Mouse (Mus musculus): ENCODE measurements around the gene Pip5k1b. TPM values are rescaled to one million over a fixed set of nuclear protein-coding genes. Genes with fewer than 3 reads are reported as not detected.

The Pip5k1b gene
- total RNA-seq, 1 experiment: 2.1 TPM

DNA sequence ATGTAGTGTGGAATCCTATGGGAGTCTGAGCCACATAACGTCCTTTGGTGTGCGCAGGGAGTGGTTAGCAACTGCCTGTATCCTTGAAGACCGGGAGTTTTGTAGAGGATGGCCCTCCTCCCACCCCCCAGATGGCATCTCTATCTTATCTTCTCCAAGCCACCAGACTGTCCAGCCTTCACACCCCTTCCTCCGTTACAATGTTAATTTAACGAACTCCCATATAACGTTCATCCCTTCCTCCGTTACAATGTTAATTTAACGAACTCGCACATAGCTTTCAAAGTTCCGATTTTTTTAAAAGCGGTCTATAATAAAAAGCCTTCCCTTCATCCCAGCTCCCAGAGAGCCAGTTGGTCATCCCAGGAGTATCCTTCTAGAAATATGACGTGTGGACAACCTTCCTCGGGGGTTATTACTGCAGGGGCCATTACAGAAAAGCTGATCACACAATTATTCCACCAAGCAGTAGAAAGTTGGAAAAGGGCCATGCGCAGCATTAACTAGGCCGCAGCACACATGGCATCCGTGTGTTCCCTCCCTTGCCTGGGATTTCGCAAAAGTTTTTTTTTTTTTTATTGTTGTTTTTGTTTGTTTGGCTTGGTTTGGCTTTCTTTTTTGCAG, 13.9 kb downstream of the Pip5k1b start:
- Histone ChIP-seq H3K4me3 (ENCODE audit: insufficient read depth in 1 of 2, low read depth in 1 of 2, low read length in 2 of 2, poor library complexity in 1 of 2, severe bottlenecking in 1 of 2) (no peak overlapping the region), H3K9me3 (ENCODE audit: control insufficient read depth, insufficient read depth, low read depth, low read length) (no peaks in the 10 kb centered on the region), H3K9ac (ENCODE audit: insufficient read depth, low read depth, low read length, poor library complexity, severe bottlenecking) (no peak overlapping the region), H3K36me3 (ENCODE audit: control insufficient read depth, insufficient read depth, low read length, poor library complexity, severe bottlenecking) (no peaks in the 10 kb centered on the region), H3K4me1 (ENCODE audit: control insufficient read depth in 2 of 2, insufficient read depth in 2 of 2, low read length in 2 of 2, poor library complexity in 1 of 2) (no peaks in the 10 kb centered on the region; a peak in 1 of 4 replicates), H3K27ac (ENCODE audit: insufficient read depth, low read depth, low read length, poor library complexity, severe bottlenecking) (no peak overlapping the region)
- TF ChIP-seq HCFC1 (IDR thresholded peaks at IDR 0.05; ENCODE audit: borderline replicate concordance, insufficient read depth, low read length) (no peak), ZC3H11A (IDR thresholded peaks at IDR 0.05; ENCODE audit: borderline replicate concordance, low read depth, low read length) (no peak), CHD2 (IDR thresholded peaks at IDR 0.05; ENCODE audit: low read depth, low read length) (no peak)
- no peak for DNase-seq (ENCODE audit: low read depth, low spot score)
- in situ Hi-C loops (cut with MboI; ENCODE audit: low sequenced_read_pairs in 2 of 2, unreplicated experiment in 2 of 2): no loop called here

DNA sequence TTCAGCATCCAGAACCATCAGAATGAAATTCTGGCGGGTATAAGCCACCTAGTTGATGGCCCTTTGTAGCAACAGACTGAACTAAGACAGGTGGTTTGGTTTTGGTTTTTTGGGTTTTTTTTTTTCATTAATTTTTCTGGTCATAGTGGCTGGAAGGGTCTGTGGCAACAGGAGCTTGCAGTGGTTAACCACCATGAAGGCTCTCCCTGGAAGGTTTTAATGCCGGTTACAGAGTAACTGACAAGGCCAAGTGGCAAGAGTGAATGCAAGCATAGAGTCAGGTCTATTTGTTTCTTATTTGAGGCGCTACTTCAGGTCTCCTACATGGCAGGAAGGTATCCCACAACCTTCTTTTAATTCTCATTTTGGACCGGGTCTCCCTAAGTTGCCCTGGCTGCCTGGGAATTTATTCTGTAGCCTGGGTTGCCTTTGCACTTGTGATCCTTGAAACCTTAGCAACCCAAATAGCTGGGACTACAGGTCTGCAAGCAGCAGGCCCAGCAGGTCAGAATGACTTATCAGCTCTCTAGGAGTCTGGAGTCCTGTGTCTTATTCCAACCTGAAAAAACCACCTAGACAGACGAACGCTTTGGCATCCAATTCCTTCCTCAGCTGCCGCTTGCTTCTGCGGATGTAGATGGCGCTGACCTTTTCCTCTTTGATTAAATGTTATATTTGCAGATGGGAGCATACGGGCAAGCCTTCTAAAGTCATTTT, 14.6 kb downstream of the Pip5k1b start:
- Histone ChIP-seq H3K9ac (ENCODE audit: insufficient read depth, low read depth, low read length, poor library complexity, severe bottlenecking) (no peak overlapping the region), H3K4me3 (ENCODE audit: insufficient read depth in 1 of 2, low read depth in 1 of 2, low read length in 2 of 2, poor library complexity in 1 of 2, severe bottlenecking in 1 of 2) (no peak overlapping the region), H3K9me3 (ENCODE audit: control insufficient read depth, insufficient read depth, low read depth, low read length) (no peaks in the 10 kb centered on the region), H3K4me1 (ENCODE audit: control insufficient read depth in 2 of 2, insufficient read depth in 2 of 2, low read length in 2 of 2, poor library complexity in 1 of 2) (no peaks in the 10 kb centered on the region; a peak in 1 of 4 replicates), H3K27ac (ENCODE audit: insufficient read depth, low read depth, low read length, poor library complexity, severe bottlenecking) (no peak overlapping the region), H3K36me3 (ENCODE audit: control insufficient read depth, insufficient read depth, low read length, poor library complexity, severe bottlenecking) (no peaks in the 10 kb centered on the region)
- no peak for DNase-seq (ENCODE audit: low read depth, low spot score)
- TF ChIP-seq HCFC1 (IDR thresholded peaks at IDR 0.05; ENCODE audit: borderline replicate concordance, insufficient read depth, low read length): no peak
- TF ChIP-seq CHD2 (IDR thresholded peaks at IDR 0.05; ENCODE audit: low read depth, low read length): no peak
- TF ChIP-seq ZC3H11A (IDR thresholded peaks at IDR 0.05; ENCODE audit: borderline replicate concordance, low read depth, low read length): no peak
- no peak for TF ChIP-seq ZNF384 (IDR thresholded peaks at IDR 0.05; ENCODE audit: low read depth, low read length)
- TF ChIP-seq MAFK (IDR thresholded peaks at IDR 0.05; ENCODE audit: insufficient read depth, low read depth, low read length): no peak
- in situ Hi-C loops (cut with MboI; ENCODE audit: low sequenced_read_pairs in 2 of 2, unreplicated experiment in 2 of 2): no loop called here

DNA sequence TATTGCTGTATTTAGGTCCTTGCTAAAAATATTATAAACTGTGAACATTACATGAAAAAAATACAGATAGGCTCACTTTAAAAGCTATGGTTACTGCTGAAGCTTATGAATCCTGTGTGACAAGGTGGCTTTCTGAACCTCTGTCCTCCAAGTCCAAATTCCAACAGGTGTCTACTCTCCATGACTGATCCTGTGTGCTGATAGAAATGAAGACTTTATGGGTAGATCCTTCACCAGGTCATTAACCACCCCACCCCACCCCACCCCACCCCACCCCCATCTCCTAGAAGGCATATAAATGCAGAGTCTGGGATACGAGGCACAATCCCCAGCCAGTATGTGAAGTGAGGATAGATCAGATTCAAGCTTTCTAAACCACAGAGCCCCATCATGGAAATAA, 16.6 kb downstream of the Pip5k1b start:
- no peak overlapping the region for H3K9ac ChIP-seq (ENCODE audit: insufficient read depth, low read depth, low read length, poor library complexity, severe bottlenecking)
- no peaks in the 10 kb centered on the region for H3K9me3 ChIP-seq (ENCODE audit: control insufficient read depth, insufficient read depth, low read depth, low read length)
- no peak for DNase-seq (ENCODE audit: low read depth, low spot score)
- in situ Hi-C loops (cut with MboI; ENCODE audit: low sequenced_read_pairs in 2 of 2, unreplicated experiment in 2 of 2): no loop called here
- no peaks in the 10 kb centered on the region; a peak in 1 of 4 replicates for H3K4me1 ChIP-seq (ENCODE audit: control insufficient read depth in 2 of 2, insufficient read depth in 2 of 2, low read length in 2 of 2, poor library complexity in 1 of 2)
- no peak overlapping the region for H3K27ac ChIP-seq (ENCODE audit: insufficient read depth, low read depth, low read length, poor library complexity, severe bottlenecking)
- TF ChIP-seq CHD2 (IDR thresholded peaks at IDR 0.05; ENCODE audit: low read depth, low read length) (no peak), MAFK (IDR thresholded peaks at IDR 0.05; ENCODE audit: insufficient read depth, low read depth, low read length) (no peak), HCFC1 (IDR thresholded peaks at IDR 0.05; ENCODE audit: borderline replicate concordance, insufficient read depth, low read length) (no peak), ZC3H11A (IDR thresholded peaks at IDR 0.05; ENCODE audit: borderline replicate concordance, low read depth, low read length) (no peak), ZNF384 (IDR thresholded peaks at IDR 0.05; ENCODE audit: low read depth, low read length) (no peak)
- H3K36me3 ChIP-seq (ENCODE audit: control insufficient read depth, insufficient read depth, low read length, poor library complexity, severe bottlenecking): no peaks in the 10 kb centered on the region
- H3K4me3 ChIP-seq (ENCODE audit: insufficient read depth in 1 of 2, low read depth in 1 of 2, low read length in 2 of 2, poor library complexity in 1 of 2, severe bottlenecking in 1 of 2): no peak overlapping the region

DNA sequence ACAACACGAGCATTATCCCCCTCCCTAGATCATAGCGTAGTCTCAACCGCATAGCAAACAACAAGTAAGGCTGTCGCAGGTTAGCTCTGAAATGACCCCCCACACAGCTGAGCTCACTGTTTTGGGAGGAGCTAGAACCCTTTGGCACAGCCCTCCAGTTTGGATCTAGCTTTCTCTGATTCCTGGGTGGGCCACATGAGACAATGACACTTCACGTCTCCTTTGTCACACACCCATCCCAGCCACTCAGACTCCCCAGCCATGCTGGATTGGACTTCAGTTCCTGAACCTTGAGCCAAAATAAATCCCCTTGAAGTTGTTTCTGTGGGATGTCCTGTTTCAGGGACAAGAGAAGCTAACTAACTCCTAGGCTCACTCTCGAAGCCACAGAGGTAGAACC, 17.5 kb downstream of the Pip5k1b start:
- H3K36me3 ChIP-seq (ENCODE audit: control insufficient read depth, insufficient read depth, low read length, poor library complexity, severe bottlenecking): no peaks in the 10 kb centered on the region
- H3K27ac ChIP-seq (ENCODE audit: insufficient read depth, low read depth, low read length, poor library complexity, severe bottlenecking): no peak overlapping the region
- DNase-seq (ENCODE audit: low read depth, low spot score): no peak
- no peak overlapping the region for H3K4me3 ChIP-seq (ENCODE audit: insufficient read depth in 1 of 2, low read depth in 1 of 2, low read length in 2 of 2, poor library complexity in 1 of 2, severe bottlenecking in 1 of 2)
- TF ChIP-seq ZC3H11A (IDR thresholded peaks at IDR 0.05; ENCODE audit: borderline replicate concordance, low read depth, low read length): no peak
- no peak for TF ChIP-seq HCFC1 (IDR thresholded peaks at IDR 0.05; ENCODE audit: borderline replicate concordance, insufficient read depth, low read length)
- TF ChIP-seq CHD2 (IDR thresholded peaks at IDR 0.05; ENCODE audit: low read depth, low read length): no peak
- TF ChIP-seq ZNF384 (IDR thresholded peaks at IDR 0.05; ENCODE audit: low read depth, low read length): no peak
- no peak for TF ChIP-seq MAFK (IDR thresholded peaks at IDR 0.05; ENCODE audit: insufficient read depth, low read depth, low read length)
- in situ Hi-C loops (cut with MboI; ENCODE audit: low sequenced_read_pairs in 2 of 2, unreplicated experiment in 2 of 2): no loop called here
- no peak overlapping the region for H3K9ac ChIP-seq (ENCODE audit: insufficient read depth, low read depth, low read length, poor library complexity, severe bottlenecking)
- no peaks in the 10 kb centered on the region for H3K9me3 ChIP-seq (ENCODE audit: control insufficient read depth, insufficient read depth, low read depth, low read length)
- H3K4me1 ChIP-seq (ENCODE audit: control insufficient read depth in 2 of 2, insufficient read depth in 2 of 2, low read length in 2 of 2, poor library complexity in 1 of 2): no peaks in the 10 kb centered on the region; a peak in 1 of 4 replicates
